Mouse (Mus musculus) ES-Bruce4 (cell line): ENCODE data around the gene Pgm2l1.

ENCODE experiments used
- CTCF ChIP-seq: IDR thresholded peaks from one replicate; pipeline ENCODE4 v1.8.1; 2011; ENCODE audit warnings: low read depth, low read length
- EP300 ChIP-seq: IDR thresholded peaks from 2 replicates; pipeline ENCODE4 v1.6.1; 2011; ENCODE audit warnings: low read depth, low read length; ENCODE audit not compliant: insufficient read depth
- POLR2A ChIP-seq: IDR thresholded peaks from one replicate; pipeline ENCODE4 v1.8.1; 2011; ENCODE audit warnings: low read length; ENCODE audit not compliant: insufficient read depth

- TF ChIP-seq POLR2A (no peak), EP300 (no peak), CTCF (peak; percentile 85)
Measured at GRCm38 (mm10) chr7:100187601-100188000, 39.6 kb upstream of the Pgm2l1 start.
